Mouse (Mus musculus): ENCODE results near the gene Tmem176a. TPM values are rescaled to one million over a fixed set of nuclear protein-coding genes. Genes with fewer than 3 reads are reported as not detected.

Tmem176a gene
- polyA plus RNA-seq, 1 experiment from 2014 or later: 119 TPM

DNA sequence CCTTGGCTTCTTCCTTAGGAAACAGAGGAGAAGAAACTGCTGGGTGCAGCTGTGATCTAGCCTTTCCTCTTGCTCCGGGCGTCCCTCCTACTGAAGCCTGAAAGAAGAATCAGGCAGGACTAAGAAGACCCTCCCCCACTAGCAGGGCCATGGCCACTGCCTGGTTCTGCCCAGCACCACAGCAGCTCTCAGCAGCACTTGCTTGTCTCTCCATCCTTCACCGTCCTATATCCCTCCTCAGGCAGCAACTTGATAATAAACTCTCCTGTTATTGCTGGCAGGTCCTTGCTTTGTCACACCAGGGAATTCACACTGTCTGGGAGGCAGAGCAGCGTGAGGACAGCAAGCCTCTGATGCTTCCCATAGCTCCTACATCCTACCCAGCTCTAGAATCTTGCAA, 4.4 kb downstream of the Tmem176a start:
- ATAC-seq (ENCODE audit: insufficient number of reproducible peaks, insufficient read depth, low FRiP score, low read depth): no peak
- H3K9ac ChIP-seq (ENCODE audit: low read length): no peak overlapping the region
- H3K4me1 ChIP-seq (ENCODE audit: control insufficient read depth in 2 of 2, insufficient read depth in 2 of 2, low read length in 2 of 2): peaks cover 7 to 13% of the 10 kb centered on the region in 2 experiments
- H3K9me3 ChIP-seq (ENCODE audit: control insufficient read depth, low read length): no peaks in the 10 kb centered on the region
- no peaks in the 10 kb centered on the region for H3K27me3 ChIP-seq (ENCODE audit: control insufficient read depth, insufficient read depth, low read length)
- no peak overlapping the region for H3K27ac ChIP-seq (replicated peaks in 1 of 2; ENCODE audit: control insufficient read depth in 1 of 2, insufficient read depth in 1 of 2, low read depth in 2 of 2, low read length in 2 of 2)
- 56% methylated on average over 4 of the region's 4 CpGs for WGBS
- H3K4me2 ChIP-seq (ENCODE audit: low read length): no peak overlapping the region
- H3K4me3 ChIP-seq (ENCODE audit: control insufficient read depth in 1 of 2, insufficient read depth in 1 of 2, low read depth in 1 of 2, low read length in 2 of 2): no peak overlapping the region
- H3K36me3 ChIP-seq (ENCODE audit: control insufficient read depth, insufficient read depth, low read length): peaks cover 33% of the 10 kb centered on the region

DNA sequence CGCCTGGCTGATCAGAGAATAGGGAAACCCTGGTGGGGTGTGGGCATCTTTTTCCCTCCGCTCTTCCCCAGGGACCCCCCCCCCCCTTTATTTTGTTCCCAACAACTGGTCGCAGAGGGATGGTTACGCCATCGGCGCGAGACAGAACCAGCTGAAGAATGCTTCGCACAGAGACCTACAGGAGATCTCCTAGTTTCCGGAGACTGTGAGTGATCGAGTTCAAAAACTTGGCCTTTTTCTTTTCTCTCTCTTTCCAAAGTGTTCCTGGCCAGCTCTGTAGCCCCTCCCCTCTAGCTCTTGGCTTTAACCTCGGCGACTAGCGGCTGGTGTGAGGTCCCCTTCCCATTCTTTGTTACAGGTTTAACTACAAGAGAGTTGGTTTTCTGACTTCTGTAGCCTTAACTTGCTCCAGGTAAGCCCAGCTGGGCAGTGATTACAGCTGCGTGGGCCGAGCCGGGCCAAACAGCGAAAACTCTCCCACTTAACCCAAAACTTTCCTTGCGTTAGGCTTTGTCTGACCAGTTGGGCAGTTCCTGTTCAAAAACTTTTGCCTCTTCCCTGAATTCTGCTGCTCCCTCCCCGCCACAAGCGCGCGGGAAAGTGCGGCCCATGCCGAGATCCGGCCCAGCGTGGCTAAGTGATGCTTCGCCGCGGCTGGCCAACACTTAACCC, 11.2 kb downstream of the Tmem176a start:
- no peaks in the 10 kb centered on the region for H3K27me3 ChIP-seq (ENCODE audit: control insufficient read depth, insufficient read depth, low read length)
- peaks cover 0 to 3% of the 10 kb centered on the region in 2 experiments; a peak in 1 of 4 replicates for H3K4me1 ChIP-seq (ENCODE audit: control insufficient read depth in 2 of 2, insufficient read depth in 2 of 2, low read length in 2 of 2)
- peak overlapping the region; percentile 45 to 50 for H3K4me3 ChIP-seq (ENCODE audit: control insufficient read depth in 1 of 2, insufficient read depth in 1 of 2, low read depth in 1 of 2, low read length in 2 of 2)
- H3K27ac ChIP-seq (replicated peaks in 1 of 2; ENCODE audit: control insufficient read depth in 1 of 2, insufficient read depth in 1 of 2, low read depth in 2 of 2, low read length in 2 of 2): peak overlapping the region; percentile 51 to 70
- WGBS: 0% methylated on average over 28 of the region's 29 CpGs
- no peaks in the 10 kb centered on the region for H3K36me3 ChIP-seq (ENCODE audit: control insufficient read depth, insufficient read depth, low read length)
- H3K4me2 ChIP-seq (ENCODE audit: low read length): peak overlapping the region; percentile 79
- 0 out of 2 replicates have a peak, but pooled peaks have one; percentile 26 for ATAC-seq (ENCODE audit: insufficient number of reproducible peaks, insufficient read depth, low FRiP score, low read depth)
- H3K9ac ChIP-seq (ENCODE audit: low read length): peak overlapping the region; percentile 68
- H3K9me3 ChIP-seq (ENCODE audit: control insufficient read depth, low read length): no peaks in the 10 kb centered on the region

DNA sequence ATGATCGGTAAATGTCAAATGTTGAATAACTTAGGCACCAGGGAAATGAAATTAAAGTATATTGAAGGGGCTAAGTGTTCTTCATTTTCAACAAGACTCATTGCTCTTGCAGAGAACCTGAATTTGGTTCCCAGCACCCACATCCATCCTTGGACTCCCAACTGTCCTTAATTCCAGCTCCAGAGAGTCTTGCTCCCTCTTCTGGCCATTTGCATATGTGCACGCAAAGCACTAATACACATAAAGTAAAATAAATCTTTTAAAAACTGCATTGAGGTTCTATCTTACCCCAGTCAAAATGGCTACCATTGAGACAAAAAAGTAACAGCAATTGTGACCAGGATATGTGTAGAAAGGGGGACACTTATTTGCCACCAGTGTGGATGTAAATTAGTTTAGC, 13.4 kb downstream of the Tmem176a start:
- no peaks in the 10 kb centered on the region for H3K36me3 ChIP-seq (ENCODE audit: control insufficient read depth, insufficient read depth, low read length)
- no peak overlapping the region for H3K4me3 ChIP-seq (ENCODE audit: control insufficient read depth in 1 of 2, insufficient read depth in 1 of 2, low read depth in 1 of 2, low read length in 2 of 2)
- ATAC-seq (ENCODE audit: insufficient number of reproducible peaks, insufficient read depth, low FRiP score, low read depth): no peak
- H3K4me2 ChIP-seq (ENCODE audit: low read length): no peak overlapping the region
- 93% methylated on average over 2 of the region's 2 CpGs for WGBS
- peaks cover 0 to 3% of the 10 kb centered on the region in 2 experiments; a peak in 1 of 4 replicates for H3K4me1 ChIP-seq (ENCODE audit: control insufficient read depth in 2 of 2, insufficient read depth in 2 of 2, low read length in 2 of 2)
- H3K9me3 ChIP-seq (ENCODE audit: control insufficient read depth, low read length): no peaks in the 10 kb centered on the region
- no peaks in the 10 kb centered on the region for H3K27me3 ChIP-seq (ENCODE audit: control insufficient read depth, insufficient read depth, low read length)
- H3K9ac ChIP-seq (ENCODE audit: low read length): no peak overlapping the region
- no peak overlapping the region for H3K27ac ChIP-seq (replicated peaks in 1 of 2; ENCODE audit: control insufficient read depth in 1 of 2, insufficient read depth in 1 of 2, low read depth in 2 of 2, low read length in 2 of 2)

DNA sequence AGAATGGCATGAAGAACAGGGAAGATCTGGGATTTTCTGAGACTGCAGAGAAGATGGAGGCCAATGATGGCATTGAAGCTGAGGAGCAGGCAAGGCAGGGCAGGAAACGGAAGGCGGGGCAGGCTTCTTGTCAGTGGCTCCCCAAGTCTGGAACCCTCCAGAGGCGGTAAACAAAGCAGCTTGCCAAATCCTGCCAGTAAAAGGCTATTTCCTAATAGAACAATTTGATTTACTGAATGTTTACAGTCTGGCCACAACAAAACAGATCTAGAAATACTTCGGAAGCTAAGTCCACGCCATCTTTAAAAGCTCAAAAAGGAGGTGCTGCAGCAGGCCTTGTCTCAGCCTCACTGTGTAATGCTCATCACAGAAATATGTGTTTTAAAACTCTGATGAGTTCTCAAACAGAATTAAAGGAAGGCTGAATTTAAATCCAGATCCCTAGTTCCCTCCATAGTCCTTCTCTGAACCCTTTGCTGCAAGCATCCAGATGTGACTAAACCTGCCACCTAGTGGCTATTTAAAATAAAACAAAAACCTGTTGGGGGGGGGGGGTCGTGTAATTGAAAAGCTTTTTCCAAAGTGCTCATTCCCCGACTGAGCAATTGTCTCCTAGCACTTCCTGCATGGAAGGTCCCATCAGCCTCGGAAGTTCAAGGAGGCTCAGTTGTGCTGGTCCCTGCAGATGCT, 17.0 kb downstream of the Tmem176a start:
- Histone ChIP-seq H3K4me1 (ENCODE audit: control insufficient read depth in 2 of 2, insufficient read depth in 2 of 2, low read length in 2 of 2) (peaks cover 6 to 12% of the 10 kb centered on the region in 2 experiments; a peak in 3 of 4 replicates), H3K4me3 (ENCODE audit: control insufficient read depth in 1 of 2, insufficient read depth in 1 of 2, low read depth in 1 of 2, low read length in 2 of 2) (no peak overlapping the region), H3K27me3 (ENCODE audit: control insufficient read depth, insufficient read depth, low read length) (no peaks in the 10 kb centered on the region), H3K9ac (ENCODE audit: low read length) (no peak overlapping the region), H3K9me3 (ENCODE audit: control insufficient read depth, low read length) (no peaks in the 10 kb centered on the region), H3K4me2 (ENCODE audit: low read length) (no peak overlapping the region), H3K36me3 (ENCODE audit: control insufficient read depth, insufficient read depth, low read length) (no peaks in the 10 kb centered on the region), H3K27ac (replicated peaks in 1 of 2; ENCODE audit: control insufficient read depth in 1 of 2, insufficient read depth in 1 of 2, low read depth in 2 of 2, low read length in 2 of 2) (no peak overlapping the region)
- 47% methylated on average over 8 of the region's 8 CpGs for WGBS
- no peak for ATAC-seq (ENCODE audit: insufficient number of reproducible peaks, insufficient read depth, low FRiP score, low read depth)

DNA sequence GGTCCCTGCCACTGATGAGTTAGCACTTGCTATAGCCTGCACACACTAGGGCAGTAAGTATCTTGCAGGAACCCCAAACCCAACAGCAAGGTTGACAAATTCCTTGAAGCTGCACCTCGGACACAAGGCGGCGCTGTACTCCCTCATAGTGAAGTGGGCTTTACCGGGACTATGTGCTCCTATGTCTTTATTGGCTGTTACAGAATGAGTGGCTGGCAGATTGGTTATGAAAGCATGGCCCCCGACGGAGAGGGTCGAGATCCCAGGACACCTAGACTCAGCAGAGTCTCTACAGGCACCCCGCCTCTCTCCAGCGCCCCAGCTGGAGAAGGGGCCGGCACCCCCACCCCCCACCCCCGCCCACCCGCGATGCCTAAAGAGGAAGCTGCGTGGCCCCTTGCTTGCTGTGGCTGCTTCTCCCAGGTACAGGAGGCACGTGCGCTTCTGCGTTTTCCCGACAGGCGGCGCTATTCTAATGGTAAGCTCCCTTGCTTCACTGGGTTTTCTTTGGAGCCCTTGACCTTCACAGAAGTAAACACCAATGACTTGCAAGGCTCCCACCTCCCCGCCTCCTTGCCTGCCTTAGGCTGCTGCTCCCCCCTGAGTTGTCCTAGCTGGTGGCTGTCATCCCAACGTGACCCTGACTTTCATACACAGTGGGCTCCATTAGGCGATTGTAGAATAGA, 19.6 kb downstream of the Tmem176a start:
- Histone ChIP-seq H3K4me3 (ENCODE audit: control insufficient read depth in 1 of 2, insufficient read depth in 1 of 2, low read depth in 1 of 2, low read length in 2 of 2) (peak overlapping the region in 1 of 2 experiments; percentile 35; a peak in 3 of 4 replicates), H3K27ac (replicated peaks in 1 of 2; ENCODE audit: control insufficient read depth in 1 of 2, insufficient read depth in 1 of 2, low read depth in 2 of 2, low read length in 2 of 2) (no peak overlapping the region), H3K4me1 (ENCODE audit: control insufficient read depth in 2 of 2, insufficient read depth in 2 of 2, low read length in 2 of 2) (peaks cover 8 to 12% of the 10 kb centered on the region in 2 experiments; a peak in 3 of 4 replicates), H3K9ac (ENCODE audit: low read length) (no peak overlapping the region; the same call in 1 of the 2 replicates), H3K9me3 (ENCODE audit: control insufficient read depth, low read length) (no peaks in the 10 kb centered on the region), H3K27me3 (ENCODE audit: control insufficient read depth, insufficient read depth, low read length) (no peaks in the 10 kb centered on the region), H3K36me3 (ENCODE audit: control insufficient read depth, insufficient read depth, low read length) (no peaks in the 10 kb centered on the region), H3K4me2 (ENCODE audit: low read length) (peak overlapping the region; percentile 64)
- ATAC-seq (ENCODE audit: insufficient number of reproducible peaks, insufficient read depth, low FRiP score, low read depth): no peak
- WGBS: 10% methylated on average over 21 of the region's 23 CpGs

DNA sequence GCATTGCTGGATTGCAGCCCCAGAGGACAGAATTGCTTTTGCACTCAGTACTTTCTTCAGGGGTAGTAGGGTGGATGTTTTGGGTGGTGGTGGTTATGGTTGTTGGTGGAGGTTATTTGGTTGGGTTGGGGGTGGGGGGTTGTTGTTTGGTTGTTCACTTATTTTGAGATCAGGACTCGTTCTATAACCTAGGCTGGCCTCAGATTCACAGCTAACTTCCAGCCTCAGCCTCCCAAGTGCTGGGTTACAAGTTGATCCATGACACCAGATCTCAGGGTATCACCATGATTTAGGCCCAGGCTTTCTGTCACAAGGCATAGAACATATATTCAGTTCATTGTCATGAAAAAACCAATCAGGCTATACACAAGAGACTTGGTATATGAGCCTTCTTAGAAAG, 20.1 kb downstream of the Tmem176a start:
- H3K27ac ChIP-seq (replicated peaks in 1 of 2; ENCODE audit: control insufficient read depth in 1 of 2, insufficient read depth in 1 of 2, low read depth in 2 of 2, low read length in 2 of 2): no peak overlapping the region
- WGBS: 81% methylated on average over 1 of the region's 1 CpGs
- H3K36me3 ChIP-seq (ENCODE audit: control insufficient read depth, insufficient read depth, low read length): no peaks in the 10 kb centered on the region
- no peaks in the 10 kb centered on the region for H3K9me3 ChIP-seq (ENCODE audit: control insufficient read depth, low read length)
- peaks cover 8 to 12% of the 10 kb centered on the region in 2 experiments; a peak in 3 of 4 replicates for H3K4me1 ChIP-seq (ENCODE audit: control insufficient read depth in 2 of 2, insufficient read depth in 2 of 2, low read length in 2 of 2)
- H3K27me3 ChIP-seq (ENCODE audit: control insufficient read depth, insufficient read depth, low read length): no peaks in the 10 kb centered on the region
- H3K9ac ChIP-seq (ENCODE audit: low read length): no peak overlapping the region
- H3K4me2 ChIP-seq (ENCODE audit: low read length): no peak overlapping the region
- no peak overlapping the region for H3K4me3 ChIP-seq (ENCODE audit: control insufficient read depth in 1 of 2, insufficient read depth in 1 of 2, low read depth in 1 of 2, low read length in 2 of 2)
- no peak for ATAC-seq (ENCODE audit: insufficient number of reproducible peaks, insufficient read depth, low FRiP score, low read depth)

DNA sequence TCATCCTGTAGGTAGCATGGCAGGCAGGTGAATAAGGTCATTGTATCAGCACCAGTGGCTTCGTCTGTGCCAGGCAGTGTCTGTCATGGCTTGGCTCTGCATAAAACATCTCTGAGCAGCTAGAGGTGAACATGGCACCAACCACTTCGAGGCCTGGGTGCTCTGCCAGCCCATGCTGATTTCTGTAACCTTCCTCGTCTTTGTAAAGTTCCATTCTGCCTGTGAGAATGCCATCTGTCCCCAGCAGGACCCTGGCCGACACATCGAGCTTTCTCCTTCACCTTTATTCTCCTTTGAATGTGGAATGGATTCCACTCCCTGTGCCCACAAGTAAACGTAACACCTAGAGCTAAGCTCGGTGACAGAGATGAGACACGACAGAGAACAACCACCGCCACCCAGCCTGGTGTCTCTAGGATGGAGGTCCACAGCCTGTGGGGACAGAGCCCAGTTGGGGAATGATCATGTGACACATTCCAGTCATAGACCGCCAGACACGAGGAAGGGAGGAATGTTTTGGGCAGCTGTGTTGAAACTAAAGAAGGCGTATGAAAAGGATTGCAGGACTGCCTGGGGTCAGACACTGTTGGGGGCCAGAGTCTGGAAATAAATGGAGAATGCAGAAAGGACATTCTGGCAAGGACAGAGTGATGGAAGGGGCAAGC, 21.0 kb downstream of the Tmem176a start:
- Histone ChIP-seq H3K4me3 (ENCODE audit: control insufficient read depth in 1 of 2, insufficient read depth in 1 of 2, low read depth in 1 of 2, low read length in 2 of 2) (no peak overlapping the region), H3K27me3 (ENCODE audit: control insufficient read depth, insufficient read depth, low read length) (no peaks in the 10 kb centered on the region), H3K4me1 (ENCODE audit: control insufficient read depth in 2 of 2, insufficient read depth in 2 of 2, low read length in 2 of 2) (peaks cover 8 to 12% of the 10 kb centered on the region in 2 experiments; a peak in 3 of 4 replicates), H3K36me3 (ENCODE audit: control insufficient read depth, insufficient read depth, low read length) (no peaks in the 10 kb centered on the region), H3K4me2 (ENCODE audit: low read length) (no peak overlapping the region), H3K27ac (replicated peaks in 1 of 2; ENCODE audit: control insufficient read depth in 1 of 2, insufficient read depth in 1 of 2, low read depth in 2 of 2, low read length in 2 of 2) (no peak overlapping the region; a peak in 1 of 4 replicates), H3K9ac (ENCODE audit: low read length) (no peak overlapping the region), H3K9me3 (ENCODE audit: control insufficient read depth, low read length) (no peaks in the 10 kb centered on the region)
- no peak for ATAC-seq (ENCODE audit: insufficient number of reproducible peaks, insufficient read depth, low FRiP score, low read depth)
- 60% methylated on average over 12 of the region's 12 CpGs for WGBS

Measured in heart, embryonic 14.5 days (tissue).